Mouse (Mus musculus): ENCODE data around the gene Slc5a5.
A peak's percentile ranks its signal among the peaks of the same experiment; 100 is the strongest.
"Not testable (repeated sequence)": the region's sequence is repeated elsewhere in the genome, so short reads cannot be mapped to it uniquely, and the experiment has no call there.

Gene Slc5a5

GRCm38 (mm10) chr8:70900872-70901387 is 8.4 kb upstream of the Slc5a5 start:
- DNase-seq, result no peak

DNA sequence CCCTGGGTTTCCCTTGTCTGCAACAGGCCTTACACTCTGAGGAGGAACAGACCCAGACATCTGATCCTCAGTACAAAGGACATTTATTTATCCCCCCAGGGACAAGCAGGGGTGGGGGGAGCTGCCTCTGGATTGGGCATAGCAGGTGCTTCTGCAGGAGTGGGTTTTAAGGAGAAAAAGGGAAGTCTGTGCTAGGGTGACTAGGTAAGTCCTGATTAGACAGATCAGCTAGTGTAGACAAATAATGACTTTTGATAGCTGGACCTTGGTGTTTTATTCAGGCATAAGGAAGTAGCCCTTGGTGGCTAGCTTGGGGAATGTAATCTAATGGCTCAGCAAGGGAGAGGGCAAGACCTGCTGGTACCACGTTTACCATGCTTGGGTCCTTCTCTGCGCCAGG is 6.7 kb upstream of the Slc5a5 start:
- no peak for DNase-seq

DNA sequence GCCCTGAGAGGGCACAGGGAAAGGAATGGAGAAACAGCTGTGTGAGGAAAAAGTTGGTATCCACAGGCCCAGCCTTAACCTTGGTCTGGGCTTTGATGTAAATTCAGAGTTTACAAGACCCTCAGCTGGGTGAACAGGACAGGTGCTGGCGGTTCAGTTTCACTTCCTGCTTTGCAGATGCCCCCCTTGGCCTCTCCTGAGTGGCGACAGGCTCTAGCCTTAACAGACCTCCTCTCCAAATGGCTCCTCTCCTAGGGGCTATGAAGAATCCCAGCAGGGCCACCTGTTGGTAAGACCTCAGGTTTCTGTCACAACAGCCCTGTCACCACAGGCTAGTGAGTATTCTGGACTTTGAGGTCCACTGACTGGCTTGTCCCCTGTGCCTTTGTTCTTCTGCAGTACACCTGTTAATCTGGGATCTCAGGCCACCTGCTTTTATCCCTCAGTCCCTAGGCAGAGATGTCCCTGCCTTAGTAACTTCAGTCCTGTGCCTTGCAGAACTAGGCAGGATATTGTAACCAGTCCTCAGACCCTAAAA is 6.2 kb upstream of the Slc5a5 start:
- no peak for DNase-seq

- DNase-seq, result peak; percentile 90
Measured at GRCm38 (mm10) chr8:70897681-70898413, 5.3 kb upstream of the Slc5a5 start.

- peak; percentile 96 for DNase-seq
Measured at GRCm38 (mm10) chr8:70897021-70897680, 4.6 kb upstream of the Slc5a5 start, which contains the start of gene Rpl18a. Rpl18a (minus strand) TSS chr8:70897412.

GRCm38 (mm10) chr8:70896316-70897020 is 3.9 kb upstream of the Slc5a5 start:
- no peak for DNase-seq

GRCm38 (mm10) chr8:70895571-70896259 is 3.2 kb upstream of the Slc5a5 start:
- DNase-seq, result not testable (repeated sequence)

DNA sequence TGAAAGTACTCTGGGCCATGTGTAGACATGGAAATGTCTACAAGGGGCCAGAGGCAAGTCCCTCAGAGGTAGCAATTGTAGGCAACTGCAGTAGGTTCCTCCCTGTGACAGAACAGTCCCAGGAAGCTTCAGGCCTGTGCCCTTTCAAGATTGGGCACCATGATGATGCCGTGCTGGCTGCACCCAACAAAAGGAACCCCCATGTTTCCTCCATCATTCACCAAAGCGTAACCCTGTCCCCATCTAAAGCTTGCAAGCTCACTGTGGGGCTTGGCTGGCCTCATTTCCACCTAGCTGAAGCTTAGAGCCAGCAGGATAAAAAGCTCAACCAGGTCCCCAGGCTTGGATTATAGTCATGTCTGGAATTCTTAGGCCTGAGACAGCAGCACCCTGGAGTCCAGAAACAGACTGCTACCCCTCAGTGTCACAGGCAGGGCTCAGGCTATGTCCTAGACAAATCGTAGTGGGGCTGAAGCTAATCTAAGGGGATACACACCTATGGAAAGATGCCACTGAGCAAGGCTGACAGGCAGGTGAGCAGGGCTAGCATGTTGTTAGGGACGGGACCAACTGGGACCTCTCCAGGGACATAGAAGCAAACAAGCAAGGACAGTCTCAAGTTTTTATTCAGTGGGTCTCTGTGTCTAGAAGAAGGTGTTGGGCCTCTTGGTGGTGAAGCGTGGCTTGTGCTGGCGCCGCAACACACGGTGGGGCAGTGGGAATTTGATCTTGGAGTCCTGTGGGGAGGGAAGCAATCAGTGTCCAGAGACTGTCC is 2.4 kb upstream of the Slc5a5 start:
- DNase-seq, result no peak

GRCm38 (mm10) chr8:70894385-70894720 is 1.8 kb upstream of the Slc5a5 start:
- no peak for DNase-seq

GRCm38 (mm10) chr8:70893656-70894384 is 1.3 kb upstream of the Slc5a5 start:
- peak; percentile 73 for DNase-seq

DNA sequence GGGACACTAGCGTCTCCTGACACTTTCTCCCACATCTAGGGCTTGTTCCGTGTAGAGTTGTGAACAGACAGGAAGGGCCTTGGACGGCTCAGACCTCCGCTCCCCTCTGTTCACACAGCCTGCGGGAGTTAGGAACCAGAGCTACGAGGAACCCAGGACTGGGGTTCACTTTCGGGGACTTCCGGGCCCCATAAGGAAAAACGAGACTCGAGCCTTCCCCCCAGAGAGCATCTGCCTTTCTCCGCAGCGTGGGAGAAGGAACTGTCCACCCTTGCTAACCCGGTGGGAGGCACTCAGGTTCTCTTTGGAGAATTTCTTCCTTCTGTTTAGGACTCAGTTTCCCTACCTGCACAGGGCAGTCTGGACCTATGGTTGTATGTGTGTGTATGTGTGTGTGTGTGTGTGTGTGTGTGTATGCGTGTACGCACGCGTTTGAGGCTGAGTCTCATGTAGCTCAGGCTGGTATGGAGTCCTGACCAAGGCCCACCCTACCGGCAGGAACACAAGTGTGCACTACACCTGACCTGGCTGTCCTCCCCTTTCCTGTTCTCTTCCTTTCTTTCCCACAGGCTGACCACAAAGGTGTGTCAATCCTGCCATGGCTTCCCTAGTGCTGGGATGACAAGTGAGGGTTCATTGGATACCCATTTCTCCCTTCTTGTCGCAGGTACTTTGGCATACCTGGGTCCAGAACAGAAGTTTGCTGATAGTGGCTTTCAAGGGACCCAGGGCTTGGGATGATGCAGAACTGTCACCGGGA is 519 bp upstream of the Slc5a5 start:
- DNase-seq, result no peak

DNA sequence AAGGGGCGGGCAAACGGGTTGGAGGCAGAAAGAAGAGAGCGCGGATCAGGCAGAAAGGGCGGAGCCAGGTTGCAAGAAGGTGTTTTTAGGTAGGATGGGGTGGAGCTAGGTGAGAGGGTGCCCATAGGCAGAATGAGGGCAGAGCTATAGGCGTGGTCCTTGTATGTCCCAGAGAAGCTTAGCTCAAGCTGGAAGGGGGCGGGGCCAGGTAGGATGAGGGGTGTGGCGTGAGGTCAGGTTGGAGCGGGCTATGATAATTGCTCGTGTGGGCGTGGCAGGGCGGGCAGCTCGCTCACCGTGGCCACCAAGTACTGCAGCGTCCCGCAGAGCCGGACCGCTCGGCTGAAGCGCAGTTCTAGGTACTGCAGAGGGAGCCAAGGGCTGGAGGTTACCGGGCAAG is 1.2 kb downstream of the Slc5a5 start:
- peak; percentile 64 for DNase-seq

DNA sequence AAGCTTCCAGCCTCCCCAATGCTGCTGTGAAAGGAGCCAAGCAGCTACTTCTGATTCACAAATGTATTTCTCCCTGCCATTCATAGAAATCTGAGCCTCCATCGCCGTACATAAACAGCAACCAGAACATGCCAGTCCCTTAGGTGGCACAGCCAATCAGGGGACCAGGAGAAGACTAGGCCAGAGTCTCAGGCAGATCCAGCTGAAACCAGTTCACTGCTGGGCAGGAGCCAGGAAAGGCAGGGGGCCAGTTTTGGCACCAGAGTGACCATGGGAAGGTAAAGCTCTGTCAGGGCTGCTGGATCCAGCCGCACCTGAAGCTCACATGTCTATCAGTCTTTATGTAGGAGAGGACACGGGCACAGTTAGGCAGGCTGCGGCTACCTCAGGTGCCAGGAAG is 1.9 kb downstream of the Slc5a5 start:
- peak; percentile 46 for DNase-seq

DNA sequence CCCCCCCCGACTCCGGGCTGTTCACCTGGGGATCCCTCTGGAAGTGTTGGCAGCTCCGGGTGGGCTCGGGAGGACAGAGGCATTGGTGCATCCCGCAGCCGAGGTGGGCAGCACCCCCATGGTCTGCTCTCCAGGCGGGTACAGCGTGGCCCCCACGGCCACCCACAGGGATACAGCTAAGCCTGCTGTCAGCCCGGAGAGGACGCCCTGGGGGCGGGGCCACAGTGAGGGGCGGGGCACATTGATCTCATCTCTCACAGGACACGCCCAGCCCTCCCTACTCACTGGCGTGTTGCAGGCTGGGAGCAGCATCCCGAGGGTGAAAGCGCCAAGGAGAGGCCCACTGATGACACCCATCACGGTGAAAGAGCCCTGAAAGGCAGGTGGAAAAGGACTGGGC is 4.9 kb downstream of the Slc5a5 start:
- DNase-seq, result no peak

GRCm38 (mm10) chr8:70885612-70886011 is 6.9 kb downstream of the Slc5a5 start:
- DNase-seq, result no peak

- DNase-seq, result no peak
Measured at GRCm38 (mm10) chr8:70884683-70885082, 7.9 kb downstream of the Slc5a5 start.

DNA sequence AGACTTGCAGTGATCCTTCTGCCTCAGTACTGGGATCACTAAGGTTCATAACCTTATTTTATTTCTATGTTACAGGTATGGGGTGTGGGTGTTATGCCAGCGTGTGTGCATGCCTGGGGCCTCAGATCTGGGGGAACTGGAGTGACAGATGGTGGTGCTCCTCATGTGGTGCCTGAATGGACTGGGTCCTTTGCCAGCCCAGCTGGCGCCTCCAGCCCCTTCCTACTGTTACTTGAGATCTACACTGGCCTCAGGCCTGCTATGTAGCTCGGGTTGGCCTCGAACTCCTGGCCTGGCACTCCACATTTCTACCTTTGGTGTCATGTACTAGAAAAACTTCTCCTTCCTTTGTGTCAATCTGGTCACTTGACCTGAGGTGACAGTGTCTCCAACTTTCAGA is 8.4 kb downstream of the Slc5a5 start:
- no peak for DNase-seq

- no peak for DNase-seq
Measured at GRCm38 (mm10) chr8:70880546-70880945, 12.0 kb downstream of the Slc5a5 start.

DNA sequence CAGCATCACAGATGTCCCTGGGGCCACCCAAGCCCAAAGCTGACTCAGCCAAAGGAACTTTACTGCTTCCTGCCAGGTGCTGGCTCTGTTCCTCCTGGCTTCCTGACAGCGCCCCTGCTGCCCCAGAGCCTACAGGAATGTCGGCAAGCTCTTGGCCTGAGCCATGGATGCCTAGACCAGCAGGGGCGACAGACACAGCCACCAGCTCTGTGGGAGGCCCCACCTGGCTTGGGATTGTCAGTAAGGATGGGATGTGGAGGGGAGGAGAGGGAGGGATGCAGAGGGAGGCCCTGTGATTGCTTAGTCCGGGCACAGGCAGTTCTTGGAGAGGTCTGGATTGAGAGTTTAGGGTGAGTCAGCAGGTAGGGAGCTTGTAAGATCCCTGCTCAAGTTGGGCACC is 12.4 kb downstream of the Slc5a5 start:
- DNase-seq, result peak; percentile 41

DNA sequence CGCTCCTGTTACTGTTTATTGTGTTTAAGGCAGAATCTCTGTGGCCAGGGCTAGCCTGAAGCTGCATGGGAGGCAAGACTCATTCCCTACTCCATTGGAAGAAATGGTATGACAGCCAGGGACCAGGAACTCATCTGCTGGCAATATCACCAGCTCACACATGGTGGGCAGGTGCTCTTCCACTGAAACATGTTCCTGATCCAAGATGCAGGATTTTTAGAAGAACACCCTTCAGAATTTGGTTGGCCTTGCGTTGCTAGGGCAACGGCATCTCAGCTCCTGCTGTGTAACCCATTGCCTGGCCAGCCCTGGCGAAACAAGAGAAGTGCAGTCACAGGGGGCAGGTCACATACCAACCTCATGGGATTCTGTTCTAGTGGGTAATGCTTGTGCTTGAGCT is 13.1 kb downstream of the Slc5a5 start:
- DNase-seq, result no peak

GRCm38 (mm10) chr8:70878178-70878577 is 14.4 kb downstream of the Slc5a5 start:
- DNase-seq, result no peak
